Mouse (Mus musculus): ENCODE results near the gene Gm853.

The Gm853 gene

DNA sequence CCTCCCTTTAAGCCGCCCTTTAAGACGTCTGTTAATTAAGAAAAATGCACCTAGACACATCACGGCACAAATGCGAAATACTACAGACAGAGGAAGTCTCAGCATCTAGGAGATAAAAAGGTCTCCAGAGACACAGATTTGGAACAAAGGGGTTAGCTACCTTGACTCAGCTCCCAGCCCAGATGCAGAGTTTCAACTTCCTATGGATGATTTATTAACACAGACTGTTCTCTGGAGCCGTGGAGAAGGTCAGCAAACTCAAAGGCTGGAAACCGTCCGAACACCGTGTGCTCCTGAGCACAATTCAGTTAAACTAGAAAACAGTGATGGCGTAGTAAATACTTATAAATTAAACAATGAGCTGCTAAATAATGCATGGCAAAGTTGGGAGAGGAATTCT lies 29.9 kb downstream of the Gm853 start:
- no peaks in the 10 kb centered on the region for H3K27me3 ChIP-seq (ENCODE audit: control insufficient read depth, insufficient read depth, low read length, poor library complexity, severe bottlenecking)
- H3K36me3 ChIP-seq (ENCODE audit: control insufficient read depth, insufficient read depth, low read length, poor library complexity, severe bottlenecking) = no peaks in the 10 kb centered on the region
- DNase-seq (ENCODE audit: low read depth, low spot score) = no peak

DNA sequence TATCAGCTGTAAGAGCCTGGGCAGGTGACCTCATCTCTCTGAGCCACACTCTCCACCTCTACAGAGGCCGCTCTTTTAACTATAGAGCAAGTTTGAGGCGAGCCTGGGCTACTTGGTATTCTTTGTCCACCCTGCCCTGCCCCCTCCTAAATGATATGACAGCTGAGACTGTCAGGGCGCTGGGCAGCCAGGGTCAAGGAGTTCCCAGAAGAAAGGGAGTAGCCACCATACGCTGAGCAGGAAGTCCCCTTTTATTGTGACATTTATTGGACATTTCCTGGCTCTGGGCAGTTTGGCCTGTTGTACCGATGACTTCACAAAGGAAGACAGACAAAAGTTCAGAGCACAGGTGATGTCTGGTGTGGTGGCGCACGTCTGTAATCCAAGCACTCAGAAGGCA lies 32.6 kb downstream of the Gm853 start:
- 0 out of 2 replicates have a peak, but pooled peaks cover 2% of the 10 kb centered on the region for H3K27me3 ChIP-seq (ENCODE audit: control insufficient read depth, insufficient read depth, low read length, poor library complexity, severe bottlenecking)
- DNase-seq (ENCODE audit: low read depth, low spot score) = no peak
- no peaks in the 10 kb centered on the region for H3K36me3 ChIP-seq (ENCODE audit: control insufficient read depth, insufficient read depth, low read length, poor library complexity, severe bottlenecking)

DNA sequence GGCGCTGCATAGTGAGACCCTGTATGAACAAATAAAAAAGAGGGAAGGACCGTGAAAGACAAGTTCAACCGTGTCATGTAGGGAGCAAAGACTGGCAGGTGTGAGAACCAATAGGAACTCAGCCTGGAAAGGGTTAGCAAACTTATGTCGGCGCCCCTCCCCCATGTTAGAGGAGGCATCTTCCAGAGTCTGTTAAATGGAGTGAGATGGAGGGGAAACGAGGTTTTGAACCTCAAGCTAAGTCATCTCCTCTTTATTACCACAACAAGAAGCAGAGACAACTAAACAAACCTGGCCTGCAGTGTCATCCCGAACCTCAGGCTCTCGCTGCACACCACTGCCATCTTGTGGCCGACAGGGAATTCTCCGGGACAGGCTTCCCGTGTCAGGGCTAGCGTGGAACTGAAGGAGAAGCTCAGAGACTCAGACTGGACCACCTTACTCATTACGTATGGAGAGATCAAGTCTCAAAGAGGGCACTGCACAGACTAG lies 33.3 kb downstream of the Gm853 start:
- DNase-seq (ENCODE audit: low read depth, low spot score) = peak; percentile 75
- H3K27me3 ChIP-seq (ENCODE audit: control insufficient read depth, insufficient read depth, low read length, poor library complexity, severe bottlenecking) = 0 out of 2 replicates have a peak, but pooled peaks cover 2% of the 10 kb centered on the region
- no peaks in the 10 kb centered on the region for H3K36me3 ChIP-seq (ENCODE audit: control insufficient read depth, insufficient read depth, low read length, poor library complexity, severe bottlenecking)

DNA sequence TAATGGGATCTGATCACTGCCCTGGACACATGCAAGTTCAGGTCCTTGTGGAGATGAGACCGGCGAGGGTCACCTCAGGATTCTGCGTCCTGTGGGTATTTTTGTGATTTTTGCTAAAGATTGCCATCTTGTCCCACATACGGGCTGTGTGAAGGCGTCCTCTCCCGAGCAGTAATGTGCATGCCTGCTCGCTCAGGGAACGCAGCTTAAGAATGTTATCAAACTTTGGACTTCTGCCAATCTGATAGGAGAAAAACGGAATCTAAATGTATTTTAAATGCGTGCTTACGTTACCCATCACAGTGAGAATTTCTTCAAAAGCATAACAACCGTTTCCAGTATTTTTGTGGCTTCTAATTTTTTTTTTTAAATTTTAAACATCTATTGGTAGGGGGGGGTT lies 35.3 kb downstream of the Gm853 start:
- Histone ChIP-seq H3K36me3 (ENCODE audit: control insufficient read depth, insufficient read depth, low read length, poor library complexity, severe bottlenecking) (no peaks in the 10 kb centered on the region), H3K27me3 (ENCODE audit: control insufficient read depth, insufficient read depth, low read length, poor library complexity, severe bottlenecking) (0 out of 2 replicates have a peak, but pooled peaks cover 2% of the 10 kb centered on the region)
- no peak for DNase-seq (ENCODE audit: low read depth, low spot score)

DNA sequence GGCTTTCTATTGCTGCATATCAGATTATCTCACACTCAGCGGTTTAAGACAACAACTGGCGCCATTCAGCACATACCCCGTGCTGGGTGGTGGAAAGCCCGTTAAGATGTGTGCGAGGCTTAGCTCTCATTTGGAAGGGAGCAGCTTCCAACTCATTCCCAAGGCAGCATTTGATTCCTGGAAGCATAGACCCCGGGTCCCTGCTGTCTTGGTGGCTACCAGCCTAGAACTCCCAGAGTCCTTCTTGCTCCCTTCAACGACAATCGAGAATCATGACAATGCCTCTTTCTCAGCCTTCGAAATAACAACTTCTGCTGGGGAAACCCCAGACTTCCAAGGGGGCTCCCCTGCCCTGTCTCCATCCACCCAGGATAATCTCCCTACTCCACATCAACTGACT lies 35.8 kb downstream of the Gm853 start:
- Histone ChIP-seq H3K36me3 (ENCODE audit: control insufficient read depth, insufficient read depth, low read length, poor library complexity, severe bottlenecking) (no peaks in the 10 kb centered on the region), H3K27me3 (ENCODE audit: control insufficient read depth, insufficient read depth, low read length, poor library complexity, severe bottlenecking) (0 out of 2 replicates have a peak, but pooled peaks cover 2% of the 10 kb centered on the region)
- no peak for DNase-seq (ENCODE audit: low read depth, low spot score)

DNA sequence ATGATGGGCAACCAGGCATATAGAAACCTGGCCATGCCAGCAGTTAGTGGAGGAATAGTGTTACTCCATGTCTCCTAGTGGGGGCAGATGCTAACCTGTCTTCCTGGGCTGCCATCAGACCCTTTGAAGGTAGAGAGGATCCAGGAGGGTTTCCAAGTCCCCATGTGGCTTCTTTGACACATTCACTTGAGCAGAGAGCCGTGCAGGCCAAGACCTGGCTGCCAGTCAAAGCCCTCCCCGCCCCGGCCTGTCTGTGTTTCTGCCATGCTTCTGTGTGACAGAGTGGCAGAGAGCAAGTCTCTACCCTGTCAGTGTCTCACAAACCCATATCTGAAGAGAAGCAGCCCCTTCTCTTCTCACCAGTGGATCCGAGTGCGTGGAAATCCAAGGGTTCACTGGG lies 38.3 kb downstream of the Gm853 start:
- 0 out of 2 replicates have a peak, but pooled peaks cover 2% of the 10 kb centered on the region for H3K27me3 ChIP-seq (ENCODE audit: control insufficient read depth, insufficient read depth, low read length, poor library complexity, severe bottlenecking)

DNA sequence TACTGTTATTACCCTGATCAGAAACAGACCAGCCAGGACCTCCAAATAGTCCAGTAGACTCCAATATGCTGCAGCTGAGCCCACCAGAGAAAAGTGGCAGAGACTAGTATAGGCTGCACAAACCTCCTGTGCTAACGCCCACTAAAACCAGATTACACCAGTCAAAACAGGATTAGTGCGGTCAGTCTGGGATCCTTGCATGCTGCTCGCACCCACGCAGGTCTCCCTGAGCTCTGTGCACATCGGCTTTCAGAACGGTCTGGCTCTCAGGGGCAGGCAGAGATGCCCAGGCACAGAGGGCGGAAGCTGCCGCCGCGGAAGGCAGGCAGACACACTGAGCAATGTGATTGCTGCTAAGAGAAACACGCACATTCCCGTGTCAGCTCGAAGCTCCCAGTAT lies 39.2 kb downstream of the Gm853 start:
- Histone ChIP-seq H3K27me3 (ENCODE audit: control insufficient read depth, insufficient read depth, low read length, poor library complexity, severe bottlenecking) (0 out of 2 replicates have a peak, but pooled peaks cover 2% of the 10 kb centered on the region), H3K36me3 (ENCODE audit: control insufficient read depth, insufficient read depth, low read length, poor library complexity, severe bottlenecking) (no peaks in the 10 kb centered on the region)
- no peak for DNase-seq (ENCODE audit: low read depth, low spot score)

More for the DNA sequence above, 38.3 kb downstream of the Gm853 start:
- H3K36me3 ChIP-seq (ENCODE audit: control insufficient read depth, insufficient read depth, low read length, poor library complexity, severe bottlenecking) = no peaks in the 10 kb centered on the region
- no peak for DNase-seq (ENCODE audit: low read depth, low spot score)

DNA sequence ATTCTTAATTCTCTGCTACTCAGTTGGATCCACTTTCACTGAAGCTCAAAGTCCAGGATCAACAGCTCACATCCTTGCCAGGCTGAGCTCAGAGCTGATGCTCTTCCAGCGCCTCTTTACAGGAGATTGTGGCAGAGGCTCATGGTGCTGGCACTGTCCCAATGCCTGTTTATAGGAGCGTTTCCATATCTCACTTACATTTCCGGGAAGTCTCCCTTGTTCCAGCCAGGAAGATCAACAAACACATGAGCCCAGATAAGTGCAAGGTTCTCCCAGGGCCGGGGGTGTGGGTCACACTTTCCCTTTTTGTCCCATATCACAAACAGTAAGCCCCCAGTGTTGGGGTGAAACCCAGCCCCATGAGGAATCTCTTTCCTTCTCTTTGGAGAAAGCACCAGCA lies 40.3 kb downstream of the Gm853 start:
- Histone ChIP-seq H3K27me3 (ENCODE audit: control insufficient read depth, insufficient read depth, low read length, poor library complexity, severe bottlenecking) (0 out of 2 replicates have a peak, but pooled peaks cover 2% of the 10 kb centered on the region), H3K36me3 (ENCODE audit: control insufficient read depth, insufficient read depth, low read length, poor library complexity, severe bottlenecking) (no peaks in the 10 kb centered on the region)
- DNase-seq (ENCODE audit: low read depth, low spot score) = no peak

DNA sequence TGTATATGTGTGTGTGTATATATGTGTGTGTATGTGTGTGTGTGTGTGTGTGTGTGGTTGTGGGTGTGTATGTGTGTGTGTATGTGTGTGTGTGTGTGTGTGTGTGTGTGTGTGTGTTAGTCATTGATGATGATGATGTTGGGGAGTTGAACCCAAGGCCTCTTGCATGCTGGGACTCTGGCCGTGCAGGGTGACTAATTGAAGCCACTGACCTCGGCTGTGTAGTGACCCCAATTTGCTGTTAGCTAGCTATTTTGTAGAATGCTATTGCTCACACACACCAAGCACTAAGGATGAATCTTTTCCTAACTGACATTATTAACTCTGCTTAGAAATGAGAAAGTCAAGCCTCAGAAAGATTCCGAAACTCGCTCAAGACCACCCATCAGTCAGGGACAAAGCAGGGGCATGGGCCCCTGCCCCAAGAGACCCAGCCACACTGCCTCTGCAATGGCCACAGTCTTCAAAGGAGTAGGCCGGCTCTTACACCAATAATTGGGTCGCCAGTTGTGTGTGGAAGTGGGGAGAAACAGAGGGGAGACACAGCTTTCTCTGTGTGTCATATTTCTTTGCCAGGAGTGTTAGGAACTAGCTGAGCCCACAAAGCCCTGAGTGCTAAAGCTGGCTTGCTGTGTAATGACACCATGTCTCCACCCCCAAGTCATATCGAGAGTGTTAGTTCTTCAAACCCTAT lies 41.1 kb downstream of the Gm853 start:
- H3K27me3 ChIP-seq (ENCODE audit: control insufficient read depth, insufficient read depth, low read length, poor library complexity, severe bottlenecking) = no peaks in the 10 kb centered on the region
- DNase-seq (ENCODE audit: low read depth, low spot score) = no peak
- no peaks in the 10 kb centered on the region for H3K36me3 ChIP-seq (ENCODE audit: control insufficient read depth, insufficient read depth, low read length, poor library complexity, severe bottlenecking)

DNA sequence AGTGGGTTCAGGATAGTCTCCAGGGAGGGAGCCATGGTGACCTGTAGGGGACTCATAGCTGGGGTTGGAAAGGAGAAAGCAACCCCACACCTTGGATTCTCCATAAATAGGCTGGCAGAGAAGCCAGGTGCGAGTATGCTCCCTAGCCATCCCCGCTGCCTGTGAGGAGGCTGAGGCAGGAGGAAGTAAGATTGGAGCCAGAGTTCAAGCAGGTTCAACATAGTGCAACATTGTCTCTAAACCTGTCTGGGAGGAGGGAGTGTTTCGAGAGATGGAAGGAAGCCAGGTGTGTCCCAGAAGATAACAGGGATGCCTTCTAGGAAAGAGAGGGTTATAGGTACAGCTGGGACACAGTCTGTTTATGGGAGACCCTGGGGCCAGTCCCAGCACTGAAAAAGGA lies 42.3 kb downstream of the Gm853 start:
- H3K27me3 ChIP-seq (ENCODE audit: control insufficient read depth, insufficient read depth, low read length, poor library complexity, severe bottlenecking) = no peaks in the 10 kb centered on the region
- DNase-seq (ENCODE audit: low read depth, low spot score) = no peak
- no peaks in the 10 kb centered on the region for H3K36me3 ChIP-seq (ENCODE audit: control insufficient read depth, insufficient read depth, low read length, poor library complexity, severe bottlenecking)

DNA sequence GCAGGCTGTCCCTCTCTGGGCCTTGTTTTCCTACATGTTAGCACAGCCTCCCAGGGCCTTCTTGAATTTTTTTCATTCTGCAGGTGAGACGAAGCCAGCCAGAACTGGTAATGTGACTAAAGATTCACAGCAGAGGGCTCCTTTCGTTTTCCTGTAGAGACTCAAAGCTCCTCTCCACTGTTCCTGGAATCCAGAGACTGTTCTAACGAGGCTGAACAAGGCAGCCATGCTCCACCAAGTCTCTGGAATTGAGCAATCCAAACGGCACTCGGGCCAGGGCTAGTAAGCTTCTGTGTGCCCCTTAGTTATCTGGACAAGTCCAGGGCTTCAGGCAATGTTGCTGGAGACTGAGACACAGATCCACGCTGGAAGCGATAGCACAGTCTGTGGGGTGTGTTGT lies 44.7 kb downstream of the Gm853 start:
- DNase-seq (ENCODE audit: low read depth, low spot score) = no peak
- H3K36me3 ChIP-seq (ENCODE audit: control insufficient read depth, insufficient read depth, low read length, poor library complexity, severe bottlenecking) = no peaks in the 10 kb centered on the region
- no peaks in the 10 kb centered on the region for H3K27me3 ChIP-seq (ENCODE audit: control insufficient read depth, insufficient read depth, low read length, poor library complexity, severe bottlenecking)

DNA sequence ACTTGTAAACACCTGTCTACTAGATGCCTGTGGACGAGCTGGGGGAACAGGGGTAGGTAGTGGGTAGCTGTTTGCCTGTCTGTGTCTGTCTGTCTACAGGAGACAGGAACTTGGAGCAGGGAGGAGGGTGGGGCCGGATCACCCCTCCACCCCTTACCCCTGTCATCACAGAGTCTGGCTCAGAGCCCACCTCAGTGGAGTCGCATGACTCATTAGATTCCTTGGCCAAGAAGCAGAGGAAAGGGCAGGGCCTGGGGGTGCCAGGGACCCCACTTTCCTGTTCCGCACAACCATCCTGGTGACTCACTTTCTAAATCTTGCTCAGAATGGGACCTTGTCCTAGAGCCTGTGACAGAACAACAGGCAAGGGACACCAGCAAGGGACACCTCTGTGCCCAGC lies 45.1 kb downstream of the Gm853 start:
- H3K27me3 ChIP-seq (ENCODE audit: control insufficient read depth, insufficient read depth, low read length, poor library complexity, severe bottlenecking) = no peaks in the 10 kb centered on the region
- no peaks in the 10 kb centered on the region for H3K36me3 ChIP-seq (ENCODE audit: control insufficient read depth, insufficient read depth, low read length, poor library complexity, severe bottlenecking)
- DNase-seq (ENCODE audit: low read depth, low spot score) = no peak

DNA sequence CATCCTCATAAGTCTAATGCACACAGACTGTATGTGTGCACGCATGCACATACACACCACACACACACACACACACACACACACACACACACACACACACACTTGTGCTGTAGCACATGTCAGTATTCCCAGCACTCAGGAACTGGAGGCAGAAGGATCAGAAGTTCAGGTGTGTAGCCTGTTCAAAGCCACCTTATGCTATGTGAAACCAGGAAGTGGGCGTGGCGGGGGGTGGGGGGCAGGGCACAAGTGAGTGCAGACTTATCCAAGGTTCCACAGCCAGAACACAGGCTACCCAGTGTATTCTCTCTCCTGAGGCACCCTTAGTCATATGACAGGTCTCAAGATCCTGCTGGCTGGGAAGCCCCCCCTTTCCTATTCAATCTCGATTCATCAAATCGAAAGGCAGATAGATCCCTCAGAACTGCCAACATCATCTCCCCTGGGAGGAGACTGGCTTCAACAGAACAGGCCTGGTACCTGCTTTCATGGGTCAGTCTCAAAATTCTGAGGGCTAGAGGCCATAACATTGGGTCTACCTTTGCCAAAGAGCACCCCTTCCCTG lies 46.0 kb downstream of the Gm853 start:
- Histone ChIP-seq H3K27me3 (ENCODE audit: control insufficient read depth, insufficient read depth, low read length, poor library complexity, severe bottlenecking) (no peaks in the 10 kb centered on the region), H3K36me3 (ENCODE audit: control insufficient read depth, insufficient read depth, low read length, poor library complexity, severe bottlenecking) (no peaks in the 10 kb centered on the region)
- no peak for DNase-seq (ENCODE audit: low read depth, low spot score)

DNA sequence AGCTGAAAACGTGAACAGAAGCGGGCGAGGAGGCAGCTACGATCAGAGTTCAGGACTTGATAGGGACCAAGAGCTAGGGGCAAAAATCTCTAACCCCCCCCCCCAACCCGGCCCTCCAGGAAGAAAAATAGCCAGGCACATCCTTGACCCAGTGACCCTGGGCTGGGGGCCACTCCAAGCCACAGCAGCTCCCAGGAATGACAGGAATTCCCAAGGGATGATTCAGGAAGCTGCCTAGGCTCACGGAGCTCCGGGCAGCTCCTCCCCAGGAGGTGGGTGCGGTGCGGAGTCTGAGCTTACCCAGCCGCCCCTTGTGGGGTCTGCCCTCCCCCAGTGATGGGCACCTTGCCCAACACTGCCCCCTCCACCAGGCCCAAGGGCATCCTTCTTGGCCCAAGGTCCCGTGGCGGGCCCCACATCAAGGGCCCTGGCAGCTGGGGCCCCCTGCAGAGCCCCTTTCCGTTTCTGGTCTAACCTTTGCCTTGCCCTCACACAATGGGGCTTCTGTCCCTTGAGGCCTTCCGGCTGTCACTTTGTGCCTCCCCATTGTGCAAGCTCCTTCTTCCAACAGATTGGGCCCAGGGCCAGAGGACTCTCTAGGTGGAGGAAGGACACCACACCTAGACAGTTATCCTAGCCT lies 47.0 kb downstream of the Gm853 start, which contains the start of gene Tinagl1:
Tinagl1 (minus strand) TSS at position 51 of the 640 bp plus-strand sequence.
- Histone ChIP-seq H3K36me3 (ENCODE audit: control insufficient read depth, insufficient read depth, low read length, poor library complexity, severe bottlenecking) (no peaks in the 10 kb centered on the region), H3K27me3 (ENCODE audit: control insufficient read depth, insufficient read depth, low read length, poor library complexity, severe bottlenecking) (no peaks in the 10 kb centered on the region)
- DNase-seq (ENCODE audit: low read depth, low spot score) = no peak

DNA sequence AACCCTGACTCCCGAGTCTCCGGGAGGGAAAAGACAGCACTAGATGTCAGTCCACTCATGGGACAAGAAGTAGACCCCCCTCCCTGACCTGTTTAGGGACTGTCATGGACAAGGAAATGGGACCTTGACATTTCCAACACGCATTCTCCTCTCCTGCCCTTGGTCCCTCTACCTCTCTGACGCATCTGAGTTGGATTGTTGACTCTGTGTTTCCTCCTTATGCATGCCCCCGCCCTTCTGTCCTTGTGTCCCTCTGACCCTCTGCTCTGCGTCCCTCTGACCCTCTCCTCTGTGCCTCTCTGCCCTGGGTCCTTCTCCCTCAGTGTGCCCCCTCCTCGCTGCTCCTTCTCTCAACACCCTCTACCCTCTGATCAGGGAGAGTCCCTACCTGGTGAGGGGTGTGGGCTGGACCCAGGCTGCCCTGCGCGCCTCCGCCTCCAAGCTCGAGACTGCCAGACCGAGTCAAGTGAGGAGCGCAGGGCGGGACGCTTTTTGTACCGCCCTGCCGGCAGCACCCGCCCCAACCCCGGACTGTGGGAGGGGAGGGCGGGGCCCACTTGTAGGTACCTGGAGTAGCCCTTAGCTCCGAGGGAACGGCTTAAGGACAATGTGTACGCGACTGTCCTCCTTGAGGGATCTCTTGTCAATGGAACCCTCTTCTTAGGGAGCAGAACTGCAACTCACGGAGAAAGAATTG lies 47.7 kb downstream of the Gm853 start:
- no peaks in the 10 kb centered on the region for H3K36me3 ChIP-seq (ENCODE audit: control insufficient read depth, insufficient read depth, low read length, poor library complexity, severe bottlenecking)
- no peaks in the 10 kb centered on the region for H3K27me3 ChIP-seq (ENCODE audit: control insufficient read depth, insufficient read depth, low read length, poor library complexity, severe bottlenecking)
- DNase-seq (ENCODE audit: low read depth, low spot score) = no peak
